Mouse (Mus musculus): Measurements from ENCODE around the gene 4930579F01Rik.

Gene 4930579F01Rik

GRCm38 (mm10) chr3:138193683-138194302, at the start of gene 4930579F01Rik:
Gene 4930579F01Rik, minus strand, starts transcription at chr3:138193825.
- no peak for TF ChIP-seq GATA4 (IDR thresholded peaks at IDR 0.05; ENCODE audit: insufficient replicate concordance, low read length)

- TF ChIP-seq GATA4 (IDR thresholded peaks at IDR 0.05; ENCODE audit: insufficient replicate concordance, low read length): no peak
Observed at GRCm38 (mm10) chr3:138242933-138243332, 49.3 kb upstream of the 4930579F01Rik start.

GRCm38 (mm10) chr3:138242021-138242726, 48.5 kb upstream of the 4930579F01Rik start:
- no peak for TF ChIP-seq GATA4 (IDR thresholded peaks at IDR 0.05; ENCODE audit: insufficient replicate concordance, low read length)

GRCm38 (mm10) chr3:138241371-138241770, 47.7 kb upstream of the 4930579F01Rik start:
- peak; percentile 80 for TF ChIP-seq GATA4 (IDR thresholded peaks at IDR 0.05; ENCODE audit: insufficient replicate concordance, low read length)

- no peak for TF ChIP-seq GATA4 (IDR thresholded peaks at IDR 0.05; ENCODE audit: insufficient replicate concordance, low read length)
Observed at GRCm38 (mm10) chr3:138240942-138241341, 47.3 kb upstream of the 4930579F01Rik start.

- TF ChIP-seq GATA4 (IDR thresholded peaks at IDR 0.05; ENCODE audit: insufficient replicate concordance, low read length): no peak
Observed at GRCm38 (mm10) chr3:138240411-138240810, 46.8 kb upstream of the 4930579F01Rik start.

- no peak for TF ChIP-seq GATA4 (IDR thresholded peaks at IDR 0.05; ENCODE audit: insufficient replicate concordance, low read length)
Observed at GRCm38 (mm10) chr3:138239461-138239860, 45.8 kb upstream of the 4930579F01Rik start.

- TF ChIP-seq GATA4 (IDR thresholded peaks at IDR 0.05; ENCODE audit: insufficient replicate concordance, low read length): no peak
Observed at GRCm38 (mm10) chr3:138238046-138238445, 44.4 kb upstream of the 4930579F01Rik start.

GRCm38 (mm10) chr3:138236546-138237163, 43.0 kb upstream of the 4930579F01Rik start:
- TF ChIP-seq GATA4 (IDR thresholded peaks at IDR 0.05; ENCODE audit: insufficient replicate concordance, low read length): 0 out of 2 replicates have a peak, but pooled peaks have one; percentile 32

- no peak for TF ChIP-seq GATA4 (IDR thresholded peaks at IDR 0.05; ENCODE audit: insufficient replicate concordance, low read length)
Observed at GRCm38 (mm10) chr3:138231531-138231930, 37.9 kb upstream of the 4930579F01Rik start.

- TF ChIP-seq GATA4 (IDR thresholded peaks at IDR 0.05; ENCODE audit: insufficient replicate concordance, low read length): no peak
Observed at GRCm38 (mm10) chr3:138230266-138230665, 36.6 kb upstream of the 4930579F01Rik start.

GRCm38 (mm10) chr3:138229448-138229847, 35.8 kb upstream of the 4930579F01Rik start:
- TF ChIP-seq GATA4 (IDR thresholded peaks at IDR 0.05; ENCODE audit: insufficient replicate concordance, low read length): no peak

GRCm38 (mm10) chr3:138227782-138228181, 34.2 kb upstream of the 4930579F01Rik start:
- no peak for TF ChIP-seq GATA4 (IDR thresholded peaks at IDR 0.05; ENCODE audit: insufficient replicate concordance, low read length)

- TF ChIP-seq GATA4 (IDR thresholded peaks at IDR 0.05; ENCODE audit: insufficient replicate concordance, low read length): peak; percentile 91
Observed at GRCm38 (mm10) chr3:138227082-138227481, 33.5 kb upstream of the 4930579F01Rik start.

GRCm38 (mm10) chr3:138226476-138226875, 32.9 kb upstream of the 4930579F01Rik start:
- TF ChIP-seq GATA4 (IDR thresholded peaks at IDR 0.05; ENCODE audit: insufficient replicate concordance, low read length): no peak

- TF ChIP-seq GATA4 (IDR thresholded peaks at IDR 0.05; ENCODE audit: insufficient replicate concordance, low read length): no peak
Observed at GRCm38 (mm10) chr3:138225853-138226252, 32.2 kb upstream of the 4930579F01Rik start.
